Comparison of ENCODE assay signal across 12 mouse cellular contexts in genomic region chr1:193720420-193720851, GRCm38 (mm10).
"Had no signal": no experiment of that assay in that cellular context is flagged by ENCODE, and none has a peak within 500 bp of the region (broad histone marks: within the 10 kb centered on the region; RNA-seq: fewer than 3 reads in every experiment).

No protein-coding gene starts in this region.

- H3K4me1 ChIP-seq: kidney, embryonic 15.5 days; neural tube, embryonic 13.5 days had no signal

- H3K36me3 ChIP-seq: kidney, embryonic 15.5 days; limb, embryonic 12.5 days; neural tube, embryonic 13.5 days had no signal

- H3K9me3 ChIP-seq: kidney, embryonic 15.5 days; limb, embryonic 12.5 days; neural tube, embryonic 13.5 days had no signal

- DNase-seq: kidney, adult 2 months; kidney, postnatal 14 days; layer of hippocampus, adult 9-11 months; layer of hippocampus, postnatal 36 days; liver; lung, adult 18-20 months; right cerebral cortex, postnatal 14 days; thymus, postnatal 36 days had no signal

- H3K9ac ChIP-seq: kidney, embryonic 15.5 days; limb, embryonic 12.5 days; liver, embryonic 14.5 days; neural tube, embryonic 13.5 days had no signal

- H3K4me3 ChIP-seq: kidney, embryonic 15.5 days; limb, embryonic 12.5 days; neural tube, embryonic 13.5 days had no signal

- H3K4me2 ChIP-seq: kidney, embryonic 15.5 days; limb, embryonic 12.5 days; neural tube, embryonic 13.5 days had no signal

- H3K27ac ChIP-seq: kidney, embryonic 15.5 days; limb, embryonic 12.5 days; liver, embryonic 14.5 days; neural tube, embryonic 13.5 days had no signal

- H3K27me3 ChIP-seq: kidney, embryonic 15.5 days; limb, embryonic 12.5 days; neural tube, embryonic 13.5 days had no signal
